Mouse (Mus musculus) layer of hippocampus, postnatal 14 days (tissue): Measurements from ENCODE around the gene C1rl. TPM values are rescaled to one million over a fixed set of nuclear protein-coding genes. Genes with fewer than 3 reads are reported as not detected.
A peak's percentile ranks its signal among the peaks of the same experiment; 100 is the strongest.

Source experiments
- DNase-seq, 2 experiments: peaks; one replicate each; pipeline ENCODE4 v3.0.0; 2021 to 2022; ENCODE audit warnings: low spot score in 2 of 2, mixed read lengths in 1 of 2
- long read RNA-seq, 2 experiments: library from polyadenylated mRNA; stranded (forward); transcript quantifications; one replicate each; pipeline ENCODE4 v2.0.0; 2021
- total RNA-seq, 2 experiments: library from RNA; stranded (reverse); gene quantifications; 2 replicates each; pipeline ENCODE4 v1.2.3; 2021

C1rl gene
- total RNA-seq = under 1 TPM; 0.12 to 0.28 TPM
- long read RNA-seq, experiment 1 = 0 reads
- long read RNA-seq, experiment 2, partial matches to known transcripts = 0 of 2 reads
- long read RNA-seq, experiment 2, other reads (novel, unspliced or antisense) = 1 of 2 reads

DNA sequence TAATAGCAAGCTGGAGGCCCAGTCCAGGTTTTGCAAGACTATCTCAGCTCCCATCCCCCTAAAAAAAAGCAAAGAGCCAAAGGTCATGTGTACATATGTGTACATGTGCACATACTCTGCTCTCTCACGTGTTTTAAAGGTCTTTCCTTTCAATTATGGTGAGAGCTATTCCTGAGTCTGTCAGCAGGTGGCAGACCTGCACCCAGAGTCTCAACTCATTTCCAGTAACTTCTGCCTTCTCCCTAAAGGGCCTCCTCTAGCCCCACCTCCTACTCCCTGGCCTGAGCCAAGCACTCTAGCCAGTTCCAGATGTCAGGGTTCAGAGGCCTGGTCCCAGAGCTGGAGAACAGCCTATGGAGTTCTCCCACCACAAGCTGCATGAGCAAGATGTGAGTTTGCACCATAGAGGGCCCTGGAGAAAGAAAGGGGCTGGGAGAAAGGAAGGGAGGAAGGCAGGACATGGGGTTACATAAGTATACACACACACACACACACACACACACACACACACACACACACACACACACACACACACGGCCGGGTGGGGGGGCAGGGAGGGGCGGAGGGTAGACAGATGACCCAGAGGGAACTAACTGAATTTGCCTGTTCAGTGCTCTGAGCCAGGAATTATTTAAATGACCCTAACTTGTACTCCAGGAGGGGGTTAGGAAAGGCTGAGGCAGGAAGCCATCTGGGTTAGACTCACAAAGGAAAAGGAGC is at the start of gene C1rl:
TSS of gene C1rl (plus strand) at position 272 of the 720 bp plus-strand sequence.
- DNase-seq = peak; percentile 60 to 65

DNA sequence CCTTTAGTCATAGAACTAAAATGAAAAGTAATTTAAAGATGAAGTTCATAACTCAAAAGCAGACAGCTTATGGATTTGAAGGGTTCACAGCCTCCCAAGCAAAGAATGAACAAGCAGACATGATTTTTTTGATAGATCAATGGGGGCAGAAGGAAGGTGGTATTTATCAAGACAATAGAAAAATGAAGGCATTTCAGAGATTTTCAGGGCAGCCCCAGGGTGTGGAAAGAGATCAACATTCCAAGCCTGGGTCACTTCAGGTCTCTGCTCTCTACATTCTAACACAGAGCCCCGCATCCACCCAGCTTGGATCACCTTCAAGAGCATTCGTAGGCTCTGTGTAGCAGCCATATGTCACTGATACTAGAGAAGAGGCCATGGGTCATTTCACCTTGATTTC is 49.6 kb upstream of the C1rl start:
- DNase-seq = no peak

DNA sequence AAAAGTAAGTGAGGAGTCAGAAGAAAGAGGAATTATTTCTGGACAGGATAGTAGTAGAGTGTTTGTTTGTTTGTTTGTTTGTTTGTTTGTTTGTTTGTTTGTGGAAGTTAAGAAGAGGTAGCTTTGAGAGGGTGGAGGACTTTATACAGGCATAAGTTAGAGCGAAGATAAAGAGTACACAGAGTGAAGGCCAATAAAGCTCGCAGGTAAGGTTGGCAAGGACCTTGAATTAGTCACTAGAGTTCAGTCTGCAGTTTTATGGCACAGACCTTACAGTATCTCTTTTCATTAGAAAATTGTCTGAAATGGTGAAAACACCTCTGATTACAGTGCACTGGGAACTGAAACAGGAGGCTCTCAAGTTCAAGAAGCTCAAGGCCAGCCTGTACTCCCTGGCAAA is 46.9 kb upstream of the C1rl start:
- no peak for DNase-seq

DNA sequence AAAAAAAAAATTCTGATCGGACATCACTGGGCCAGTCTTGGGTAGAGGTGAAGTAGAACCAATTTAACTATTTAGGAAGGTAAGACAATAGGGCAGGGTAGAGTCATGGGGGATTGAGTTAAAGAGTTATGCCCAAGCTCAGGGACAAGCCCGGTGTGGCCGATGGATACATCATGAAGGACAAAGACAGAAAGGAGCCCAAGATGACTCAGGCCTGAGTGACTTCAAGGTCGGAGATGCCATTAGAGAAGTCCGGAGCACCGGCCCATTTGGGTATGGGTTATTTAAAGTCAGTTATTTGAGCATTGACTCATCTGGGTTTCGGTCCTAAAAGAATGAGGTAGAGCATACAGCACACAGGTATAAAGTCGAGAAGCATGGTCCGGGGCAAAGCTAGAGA is 46.5 kb upstream of the C1rl start:
- DNase-seq = no peak

DNA sequence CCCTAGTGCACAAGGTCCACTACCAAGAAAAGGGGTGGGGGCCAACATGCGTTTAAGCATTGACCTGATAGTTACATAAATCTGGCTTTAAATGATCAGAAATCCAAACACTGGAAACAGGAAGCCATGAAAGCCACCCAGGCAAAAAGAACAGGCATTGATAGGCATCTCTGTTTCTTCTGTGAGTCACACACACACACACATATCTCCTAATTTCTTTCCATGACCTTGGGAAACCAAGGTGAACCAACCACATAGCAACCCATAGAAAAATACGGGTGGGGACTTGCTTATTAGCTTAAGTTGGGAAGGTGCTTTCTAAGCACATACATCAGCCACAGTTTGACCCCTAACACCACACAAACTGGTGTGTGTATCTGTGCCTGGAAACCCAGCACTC is 45.6 kb upstream of the C1rl start:
- DNase-seq = no peak

DNA sequence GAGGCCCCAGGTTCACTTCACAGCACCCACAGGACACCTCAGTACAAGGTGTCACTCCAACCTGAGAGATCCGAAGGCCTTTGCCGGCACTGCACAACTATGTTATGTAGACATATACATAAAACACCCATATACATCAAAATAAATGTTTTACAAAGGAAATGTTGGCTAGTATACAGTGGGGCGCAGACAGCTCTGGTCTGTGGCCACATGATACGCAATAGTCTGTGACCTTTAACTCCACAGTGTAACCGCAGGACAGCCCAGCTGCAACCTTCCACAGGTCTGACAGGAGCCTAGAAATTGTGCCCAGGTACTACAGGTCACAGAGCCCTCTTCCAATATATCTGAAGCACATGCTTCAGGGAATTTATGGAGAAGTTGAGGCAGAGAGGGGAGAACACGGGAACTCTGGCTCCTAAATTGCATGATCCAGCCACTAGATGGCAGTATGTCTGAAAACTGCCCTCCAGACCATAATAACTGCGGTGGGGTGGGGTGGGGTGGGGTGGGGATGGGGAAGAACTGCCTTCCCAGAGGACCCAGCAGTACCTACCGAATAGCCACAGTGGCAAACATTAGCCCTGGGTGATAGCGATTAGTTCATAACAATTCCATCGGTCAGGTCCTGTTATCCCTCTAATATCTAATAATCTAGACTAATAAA is 44.6 kb upstream of the C1rl start:
- DNase-seq = no peak

DNA sequence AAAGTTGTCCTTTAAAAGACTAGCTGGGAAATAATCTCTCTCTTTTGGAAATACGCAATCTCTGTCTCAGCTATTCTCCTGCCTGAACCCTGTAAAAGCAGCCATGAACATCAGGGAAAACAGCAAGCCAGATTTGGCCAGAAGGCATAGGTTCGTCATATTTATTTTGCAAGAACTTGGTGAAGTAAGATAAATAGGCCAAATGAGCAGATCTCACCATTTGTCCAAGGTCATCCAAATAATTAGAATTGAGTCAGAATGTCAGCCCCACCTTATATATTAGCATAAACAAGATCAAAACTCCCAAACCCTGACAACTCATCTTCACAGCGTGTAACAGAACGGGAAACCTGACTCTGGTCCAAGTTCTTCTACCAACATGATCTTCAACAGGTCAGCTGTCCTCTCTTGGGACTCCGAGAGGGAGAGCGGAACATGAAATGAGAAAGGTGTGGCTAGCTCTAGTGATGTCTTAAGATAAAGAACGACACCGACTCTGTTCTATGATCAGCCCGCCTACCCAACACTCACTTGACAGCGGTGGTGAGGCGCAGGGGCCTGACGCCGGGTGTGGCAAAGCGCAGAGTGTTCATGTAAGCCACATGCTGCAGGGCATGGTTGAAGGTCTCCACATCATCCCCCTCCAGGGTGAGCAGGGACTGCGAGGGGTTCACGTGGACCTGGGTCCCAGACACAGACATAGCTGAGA is 43.8 kb upstream of the C1rl start:
- no peak for DNase-seq

DNA sequence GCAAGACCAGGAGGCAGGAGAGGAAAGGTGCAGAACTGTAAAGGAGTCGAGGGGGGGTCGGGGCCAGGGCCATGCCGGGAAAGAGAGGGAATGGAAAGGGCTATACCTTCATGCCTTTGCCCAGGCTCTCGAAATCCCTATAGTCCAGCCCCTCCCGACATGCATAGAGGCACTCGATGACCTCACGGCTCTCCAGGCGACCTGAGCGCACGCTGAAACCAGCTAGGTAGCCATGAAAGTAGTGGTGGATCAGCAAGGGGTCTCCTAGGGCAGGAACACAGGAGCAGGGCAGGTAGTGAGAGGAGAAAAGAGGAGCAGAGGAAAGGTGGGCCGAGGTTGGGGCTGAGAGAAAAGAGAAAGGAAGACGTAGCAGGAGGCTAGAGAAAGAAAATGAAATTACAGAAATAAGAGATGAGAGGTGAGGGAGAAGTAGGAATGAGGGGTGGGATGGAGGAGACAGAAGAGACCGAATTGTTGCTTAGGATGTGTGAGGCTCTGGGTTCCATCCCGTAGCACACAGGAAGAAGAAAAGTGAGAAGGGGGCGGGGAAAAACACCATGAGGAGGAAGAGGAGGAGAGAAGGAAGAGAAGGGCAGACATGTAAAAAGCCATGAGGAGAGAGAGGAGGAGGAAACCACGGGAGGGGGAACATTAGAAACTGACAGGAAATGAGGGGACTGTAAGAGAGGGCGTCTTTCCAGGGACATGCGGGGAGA is 43.1 kb upstream of the C1rl start:
- DNase-seq = no peak

DNA sequence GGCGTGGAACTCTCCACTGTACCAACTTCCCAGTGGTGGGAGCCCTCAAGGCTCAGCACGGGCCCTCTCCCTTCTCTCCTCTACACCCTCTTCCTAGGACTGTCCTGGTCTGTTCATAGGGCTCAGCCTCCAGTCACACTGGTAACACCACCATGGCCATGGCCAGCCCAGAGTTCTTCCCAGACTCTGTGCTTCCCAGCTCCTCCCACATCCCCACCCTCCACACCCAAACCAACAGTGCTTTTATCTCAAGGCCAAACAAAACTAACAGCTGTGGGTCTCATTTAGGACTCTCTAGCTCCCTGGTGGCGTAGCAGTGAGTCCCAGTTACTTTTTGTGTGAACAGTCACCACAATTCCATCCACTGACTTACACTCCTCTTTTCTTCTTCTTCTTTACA is 40.9 kb upstream of the C1rl start:
- DNase-seq = no peak

DNA sequence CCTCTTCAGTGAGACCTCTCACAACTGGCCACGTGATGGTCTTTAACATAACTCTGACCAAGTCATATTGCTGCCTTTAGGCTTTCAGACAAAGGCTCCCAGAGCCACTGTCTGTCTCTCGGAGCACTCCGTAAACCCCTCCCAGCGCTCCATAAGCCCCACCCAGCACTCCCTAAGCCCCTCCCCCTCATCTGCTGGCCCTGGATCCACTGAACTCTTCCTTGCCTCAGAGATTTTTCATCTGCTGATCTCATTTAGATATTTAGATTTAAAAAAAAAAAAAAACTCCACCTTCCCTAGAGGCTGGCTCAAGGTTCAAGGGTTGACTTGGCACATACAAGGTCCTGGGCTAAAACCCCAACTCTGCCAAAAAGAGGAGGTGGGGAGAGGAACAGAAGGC is 39.2 kb upstream of the C1rl start:
- DNase-seq = no peak

DNA sequence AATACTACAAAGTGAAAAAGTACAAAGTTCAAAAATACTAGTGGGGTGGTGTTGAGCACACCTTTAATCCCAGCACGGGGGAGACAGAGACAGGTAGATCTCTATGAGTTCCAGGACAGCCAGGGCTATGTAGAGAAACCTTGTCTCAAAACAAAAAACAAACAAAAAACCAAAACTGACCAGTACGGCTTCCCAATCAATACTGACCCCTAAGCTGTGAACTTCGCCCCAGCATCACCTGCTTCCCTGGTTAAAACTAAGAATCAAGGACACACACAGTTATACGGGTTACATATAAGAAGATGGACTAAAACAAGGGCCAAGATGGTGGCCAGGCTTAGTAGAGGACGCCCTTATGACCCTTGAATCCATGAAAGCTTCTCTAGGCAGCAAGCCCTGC is 36.7 kb upstream of the C1rl start:
- DNase-seq = no peak

DNA sequence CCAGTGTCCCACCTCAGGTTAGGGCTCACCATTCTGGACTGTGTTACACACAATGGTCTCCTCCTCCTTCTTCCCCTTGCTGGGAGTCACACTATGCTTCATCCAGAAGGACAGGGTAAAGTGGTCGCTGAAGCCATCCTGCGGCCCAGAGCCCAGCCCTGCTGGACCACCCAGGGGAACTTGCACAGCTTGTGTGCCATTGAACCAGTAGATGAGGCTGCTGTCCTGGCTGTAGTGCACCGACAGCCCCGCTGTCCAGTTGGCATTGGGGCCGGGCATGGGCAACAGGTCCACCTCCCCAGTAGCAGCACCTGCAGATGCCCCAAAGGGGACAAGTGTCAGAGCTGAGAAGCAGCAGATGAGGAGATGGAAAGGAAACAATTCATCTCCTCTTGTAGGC is 35.1 kb upstream of the C1rl start:
- no peak for DNase-seq

DNA sequence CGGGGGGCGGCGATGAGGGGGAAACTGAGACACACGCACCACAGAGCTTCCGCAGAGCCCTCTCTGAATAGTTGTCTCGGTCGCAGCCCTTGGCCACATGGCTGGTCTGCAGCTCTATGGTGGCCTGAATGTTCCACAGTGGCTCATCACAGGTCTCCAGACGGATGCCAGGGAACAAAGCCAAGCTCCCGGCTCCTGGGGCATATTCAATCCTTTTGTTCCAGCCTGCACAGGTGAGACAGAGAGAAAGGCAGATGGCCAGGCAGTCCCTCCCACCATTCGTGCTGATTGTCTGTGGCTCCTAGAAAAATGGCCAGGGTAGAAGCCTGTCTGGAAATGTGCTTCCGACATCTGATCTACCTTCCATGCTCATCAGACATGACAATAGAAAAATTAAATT is 34.4 kb upstream of the C1rl start:
- DNase-seq = no peak

DNA sequence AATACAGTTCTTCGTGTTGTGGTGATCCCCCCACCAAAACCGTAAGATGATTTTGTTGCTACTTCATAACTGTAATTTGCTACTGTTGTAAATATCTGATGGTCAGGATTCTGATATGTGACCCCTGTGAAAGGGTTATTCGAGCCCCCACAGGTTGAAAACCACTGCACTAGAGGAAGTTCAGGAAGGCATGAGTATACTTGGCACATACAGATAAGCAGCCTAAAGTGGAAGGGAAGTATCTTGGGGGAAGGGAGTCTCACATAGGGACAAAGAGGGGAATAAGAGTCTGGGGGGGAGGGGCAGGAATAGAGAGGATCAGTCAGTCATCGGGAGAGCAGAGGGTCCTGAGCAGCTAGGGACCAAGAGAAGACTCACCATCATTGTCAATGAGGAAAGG is 33.5 kb upstream of the C1rl start:
- DNase-seq = no peak

DNA sequence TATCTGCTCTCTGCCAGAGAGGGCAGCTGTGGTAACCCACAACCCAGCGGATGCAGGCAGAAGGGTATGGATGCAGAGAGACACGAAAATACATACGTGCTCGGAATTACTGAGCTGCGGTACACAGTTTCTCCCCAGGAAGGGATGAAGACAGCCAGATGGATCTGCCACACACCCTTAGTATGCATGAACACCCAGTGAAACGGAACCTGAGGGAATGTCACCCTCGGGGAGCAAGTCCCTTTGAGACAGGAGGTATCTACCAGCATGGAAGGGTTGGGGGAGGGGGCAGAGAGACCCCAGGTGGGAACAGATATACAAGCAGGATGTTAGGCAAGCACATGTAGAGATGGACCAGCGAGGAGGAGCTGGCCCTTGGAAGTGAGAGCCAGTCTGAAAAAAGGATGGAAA is 29.0 kb upstream of the C1rl start:
- peak in 1 of 2 experiments; percentile 39 for DNase-seq

DNA sequence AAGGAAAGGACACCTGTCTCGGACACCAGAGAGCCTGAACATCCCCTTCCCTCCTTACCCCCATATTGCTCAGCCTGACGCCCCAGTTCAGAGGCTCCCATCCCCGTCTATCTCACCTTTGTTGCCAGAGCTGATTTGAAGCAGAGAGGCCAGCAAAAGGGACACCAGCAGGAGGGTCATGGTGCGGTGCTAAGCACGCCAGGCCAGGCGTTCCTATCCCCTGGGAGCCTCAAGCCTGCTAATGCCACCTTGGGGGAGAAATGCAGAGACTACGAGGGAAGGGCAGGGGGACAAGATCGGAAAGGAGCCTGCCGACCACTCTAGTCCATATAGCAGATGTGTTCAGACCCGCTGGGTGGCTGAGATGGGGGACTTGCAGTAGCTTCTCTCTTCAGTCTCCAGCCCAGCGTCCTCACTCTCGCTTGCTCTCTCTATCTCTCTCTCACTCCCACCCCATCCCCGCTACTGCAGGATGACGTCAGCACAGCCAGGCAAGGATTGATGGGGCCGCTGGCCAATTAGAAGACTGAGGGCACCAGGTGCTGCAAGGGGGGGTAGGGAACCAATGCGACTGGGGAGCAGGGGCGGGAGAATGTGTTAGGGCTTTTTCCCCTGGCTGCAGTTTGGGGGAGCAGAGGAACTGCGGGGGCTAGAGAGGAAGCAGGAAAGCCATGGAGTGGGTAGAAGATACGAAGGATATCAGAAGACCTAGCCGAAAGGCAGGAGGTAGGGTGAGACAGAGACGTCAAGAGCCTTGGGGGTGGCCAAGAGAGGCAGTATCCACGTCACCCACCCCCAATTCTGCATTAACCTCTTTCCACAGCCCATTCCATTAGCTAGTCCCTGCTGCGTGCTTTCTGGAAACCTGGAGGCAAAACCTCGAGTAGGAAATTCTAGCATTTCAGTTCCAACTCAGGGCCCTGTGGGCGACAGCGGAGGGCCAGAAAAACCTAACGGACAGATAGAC is 28.3 kb upstream of the C1rl start, which contains the start of gene Clstn3:
TSS of gene Clstn3 (minus strand) at position 490 of the 967 bp plus-strand sequence.
- peak; percentile 91 to 96 for DNase-seq

DNA sequence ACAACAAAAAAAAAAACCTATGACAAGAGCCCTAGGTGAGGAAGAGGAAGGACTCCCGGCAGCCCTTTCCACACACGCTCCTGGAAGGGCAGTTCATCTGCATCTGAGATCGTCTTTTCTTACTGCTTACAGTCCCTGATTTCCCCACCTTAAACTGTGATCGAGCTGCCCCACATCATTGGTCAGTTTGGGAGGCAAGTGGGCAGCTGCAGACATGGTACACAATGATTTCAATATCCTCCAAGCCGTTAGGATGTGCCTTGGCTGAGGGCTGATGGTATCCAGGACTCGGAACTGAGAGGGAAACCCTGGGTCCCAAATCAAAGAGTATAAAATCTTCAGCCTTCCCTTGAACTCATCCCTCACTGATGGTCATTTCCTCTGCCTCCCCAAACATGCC is 27.6 kb upstream of the C1rl start:
- DNase-seq = no peak

DNA sequence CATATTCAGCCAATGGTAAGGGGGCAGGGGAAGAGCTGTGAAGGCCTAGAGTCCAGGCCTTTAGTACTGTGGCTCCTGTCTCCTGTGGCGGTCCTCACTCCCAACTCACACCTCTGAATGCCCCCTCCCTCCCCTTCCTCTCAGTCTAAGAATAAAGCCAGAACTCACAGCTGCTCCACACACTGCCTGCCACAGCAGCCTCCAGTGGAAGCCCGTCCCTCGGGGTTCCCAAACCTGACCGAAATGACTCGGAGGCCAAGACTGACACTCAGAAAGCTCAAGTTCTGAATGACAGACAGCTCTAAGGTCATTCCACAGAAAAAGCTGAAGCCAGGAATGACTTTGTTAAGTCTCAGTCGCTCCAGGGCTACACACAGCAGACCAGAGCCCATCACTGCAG is 27.2 kb upstream of the C1rl start:
- DNase-seq = no peak

DNA sequence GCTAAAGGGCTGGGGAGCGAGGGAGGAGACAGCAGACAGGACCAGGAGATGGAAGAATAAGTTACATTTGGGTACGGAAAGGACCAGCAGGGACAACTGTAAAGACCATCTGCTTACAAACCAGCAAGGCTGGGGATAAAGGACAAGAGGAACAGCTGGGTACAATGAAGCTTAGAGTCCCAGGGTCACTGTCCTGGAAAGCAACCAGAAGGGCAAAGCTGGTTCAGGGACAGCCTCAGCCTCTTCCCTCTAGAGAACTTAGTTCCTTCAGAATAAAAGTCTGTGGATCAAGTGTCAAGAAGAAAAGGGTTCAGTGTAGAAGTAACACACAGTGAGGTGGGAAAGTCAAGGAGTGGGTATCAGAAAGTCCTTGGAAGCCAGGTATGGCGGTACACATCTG is 21.8 kb upstream of the C1rl start:
- DNase-seq = no peak
